Mouse (Mus musculus) midbrain, embryonic 14.5 days (tissue): ENCODE results near the gene 1700123O20Rik. TPM values are rescaled to one million over a fixed set of nuclear protein-coding genes. Genes with fewer than 3 reads are reported as not detected.

Experiments
- ATAC-seq: fragments of 200-750 bp; cut with Nextera tagmentation; 2 replicates; pipeline ENCODE4 v1.8.0; 2017; ENCODE audit warnings: moderate number of reproducible peaks, moderate library complexity; ENCODE audit not compliant: low FRiP score, low TSS enrichment
- DNase-seq: peaks from one replicate; pipeline ENCODE4 v3.0.0-alpha.2; 2015
- H3K27ac ChIP-seq: fragments of 300-500 bp; sonication (generic); replicated peaks from 2 replicates; pipeline ENCODE4 v1.5.1; 2014; ENCODE audit warnings: mild to moderate bottlenecking, low read depth, low read length, moderate library complexity
- H3K27me3 ChIP-seq: fragments of 300-500 bp; sonication (generic); 2 replicates; pipeline ENCODE4 v1.6.1; 2014; ENCODE audit warnings: low read length, control low read depth, mixed read lengths; ENCODE audit not compliant: control insufficient read depth, insufficient read depth
- H3K36me3 ChIP-seq: fragments of 300-500 bp; sonication (generic); 2 replicates; pipeline ENCODE4 v1.6.1; 2014; ENCODE audit warnings: low read length, control low read depth; ENCODE audit not compliant: control insufficient read depth, insufficient read depth
- H3K4me1 ChIP-seq: fragments of 300-500 bp; sonication (generic); 2 replicates; pipeline ENCODE4 v1.6.1; 2014; ENCODE audit warnings: mild to moderate bottlenecking, antibody characterized with exemption, low read length, control low read depth; ENCODE audit not compliant: control insufficient read depth, insufficient read depth
- H3K4me2 ChIP-seq: fragments of 300-500 bp; sonication (generic); 2 replicates; pipeline ENCODE4 v1.6.1; 2014; ENCODE audit warnings: mild to moderate bottlenecking, low read length, moderate library complexity
- H3K4me3 ChIP-seq: fragments of 300-500 bp; sonication (generic); replicated peaks from 2 replicates; pipeline ENCODE4 v1.5.1; 2014; ENCODE audit warnings: low read depth, low read length
- H3K9ac ChIP-seq: fragments of 300-500 bp; sonication (generic); replicated peaks from 2 replicates; pipeline ENCODE4 v1.6.1; 2014; ENCODE audit warnings: mild to moderate bottlenecking, low read length, moderate library complexity
- H3K9me3 ChIP-seq: fragments of 300-500 bp; sonication (generic); 2 replicates; pipeline ENCODE4 v1.6.1; 2016; ENCODE audit warnings: low read length, control low read depth, mixed read lengths; ENCODE audit not compliant: control insufficient read depth
- WGBS: fragments of 180-500 bp; shearing (Covaris S2); extraction: QIAGEN DNeasy Blood & Tissue Kit; methylation state at CpG from one replicate; pipeline ENCODE4 v1.1.7; 2014; 5-methylcytosine and 5-hydroxymethylcytosine counted together
- polyA plus RNA-seq: library from polyadenylated mRNA; unstranded; fragments of >200 nt; fragmentation: Nextera tagmentation; extraction: Ambion mirVana; gene quantifications from 2 replicates; pipeline ENCODE4 v1.2.1, GENCODE M21; 2014

Gene 1700123O20Rik
- polyA plus RNA-seq, 1 experiment from 2014 or later, result 74.0 TPM

DNA sequence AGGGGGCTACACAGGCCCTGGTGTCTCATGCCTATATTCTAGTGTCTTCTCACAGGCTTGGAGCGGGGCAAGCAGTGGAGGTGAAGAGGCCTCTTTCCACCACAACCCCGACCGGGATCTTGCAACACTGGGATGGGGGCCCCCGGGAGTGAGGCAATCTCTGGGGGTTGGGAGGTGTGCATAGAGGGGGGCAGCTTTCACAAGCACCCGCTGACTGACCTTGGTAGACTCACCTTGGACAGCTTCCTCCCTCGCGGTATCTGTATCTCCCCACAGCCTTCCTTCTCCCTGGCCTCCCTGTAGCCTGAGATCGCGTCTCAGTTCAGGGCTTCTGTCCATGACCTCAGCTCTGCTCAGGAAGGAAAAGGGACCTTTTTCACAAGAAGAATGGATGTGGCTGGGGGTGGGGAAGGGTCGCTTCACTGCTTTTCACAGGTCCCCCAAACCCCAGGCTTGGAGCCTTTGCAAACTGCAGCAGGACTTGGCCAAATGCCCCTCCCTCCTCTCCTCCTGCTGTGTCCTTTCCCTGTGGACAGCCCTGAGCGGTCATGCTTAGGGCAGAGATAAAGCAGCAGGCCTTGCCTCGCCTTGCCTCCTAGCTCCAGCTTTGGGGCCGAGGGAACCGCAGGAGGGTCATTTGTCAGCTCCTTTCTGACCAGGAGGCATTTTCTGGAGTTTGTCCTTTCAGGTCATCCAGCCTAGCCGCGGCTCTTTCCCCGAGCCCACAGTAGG lies 20.7 kb downstream of the 1700123O20Rik start:
- no peaks in the 10 kb centered on the region for H3K36me3 ChIP-seq
- ATAC-seq, result no peak
- no peak overlapping the region for H3K9ac ChIP-seq
- H3K4me1 ChIP-seq, result no peaks in the 10 kb centered on the region
- no peak overlapping the region for H3K4me3 ChIP-seq
- no peak for DNase-seq
- no peaks in the 10 kb centered on the region for H3K27me3 ChIP-seq
- no peak overlapping the region for H3K4me2 ChIP-seq
- no peaks in the 10 kb centered on the region for H3K9me3 ChIP-seq
- no peak overlapping the region for H3K27ac ChIP-seq
- WGBS, result 50% methylated on average over 17 of the region's 17 CpGs

DNA sequence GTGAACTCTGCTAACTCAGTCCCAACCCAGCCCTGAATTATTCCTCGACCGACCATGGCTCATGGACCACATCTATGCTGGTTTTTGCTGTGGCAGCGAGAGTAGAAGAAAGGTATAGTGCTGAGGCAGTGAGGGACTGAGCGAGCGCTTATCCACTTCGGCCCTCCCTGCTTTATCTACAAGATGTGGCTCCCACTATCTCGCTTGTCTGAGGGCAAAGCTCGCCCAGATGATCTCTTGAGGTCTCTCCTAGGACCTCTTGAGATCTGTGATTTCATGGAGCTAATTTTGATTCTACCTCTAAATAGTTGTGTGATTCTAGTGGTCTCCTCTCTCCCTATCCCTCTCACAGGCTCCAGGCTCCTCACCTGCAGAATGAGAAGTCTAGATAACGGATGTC lies 23.0 kb downstream of the 1700123O20Rik start:
- DNase-seq (no peak), ATAC-seq (no peak)
- Histone ChIP-seq H3K4me2 (no peak overlapping the region), H3K4me1 (no peaks in the 10 kb centered on the region), H3K27me3 (no peaks in the 10 kb centered on the region), H3K27ac (no peak overlapping the region), H3K9me3 (no peaks in the 10 kb centered on the region), H3K4me3 (no peak overlapping the region), H3K36me3 (no peaks in the 10 kb centered on the region), H3K9ac (no peak overlapping the region)
- 87% methylated on average over 9 of the region's 9 CpGs for WGBS

DNA sequence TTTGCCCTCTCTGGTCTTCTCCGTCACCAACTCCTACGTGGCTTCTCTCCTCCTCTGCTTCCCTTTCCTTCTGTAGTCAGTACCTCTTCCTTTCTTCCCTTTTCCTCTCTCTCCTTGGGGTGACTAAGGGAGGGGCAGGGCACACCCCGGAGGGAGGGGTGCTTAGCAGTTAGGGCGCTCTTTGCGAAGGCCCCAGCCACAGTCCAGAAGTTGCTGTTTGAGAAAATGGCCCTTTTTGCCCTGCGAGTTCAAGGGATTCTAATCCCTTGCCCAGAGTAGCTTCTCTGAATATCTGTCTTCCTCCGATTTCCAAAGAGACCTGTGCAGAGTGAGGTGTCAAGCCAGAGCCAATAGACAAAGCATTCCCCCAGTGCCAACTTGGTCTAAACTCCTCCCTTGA lies 26.1 kb downstream of the 1700123O20Rik start, which contains the start of gene Cebpe:
Cebpe (minus strand) TSS at position 101 of the 400 bp plus-strand sequence.
- no peaks in the 10 kb centered on the region for H3K36me3 ChIP-seq
- WGBS, result 90% methylated on average over 7 of the region's 7 CpGs
- no peak within 1 kb of the TSS for H3K27ac ChIP-seq
- DNase-seq (no peak), ATAC-seq (no peak)
- H3K4me1 ChIP-seq, result no peaks in the 10 kb centered on the region
- H3K4me3 ChIP-seq, result no peak within 1 kb of the TSS
- H3K9me3 ChIP-seq, result no peaks in the 10 kb centered on the region
- no peak within 1 kb of the TSS for H3K4me2 ChIP-seq
- H3K9ac ChIP-seq, result no peak within 1 kb of the TSS
- H3K27me3 ChIP-seq, result no peaks in the 10 kb centered on the region

DNA sequence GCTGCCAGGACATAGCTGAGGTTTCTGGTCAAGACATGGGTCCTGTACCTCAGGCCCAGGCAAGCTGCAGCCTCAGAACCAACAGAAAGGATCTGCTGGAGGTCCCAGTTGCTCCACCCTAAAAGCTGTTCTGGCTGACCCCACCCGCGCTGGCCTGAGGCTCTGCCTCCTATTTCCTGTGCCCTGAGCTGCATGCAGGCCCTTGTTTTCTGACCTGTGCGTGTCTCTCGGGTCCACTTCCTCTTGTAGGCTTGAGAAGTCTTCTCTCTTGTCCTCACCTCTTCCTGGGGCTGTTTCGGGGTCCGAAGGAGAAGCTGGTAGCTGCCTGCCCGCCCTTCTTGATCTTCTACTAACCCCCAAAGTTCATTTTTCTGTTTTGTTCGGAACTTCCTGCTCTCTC lies 26.8 kb downstream of the 1700123O20Rik start:
- no peak overlapping the region for H3K9ac ChIP-seq

DNA sequence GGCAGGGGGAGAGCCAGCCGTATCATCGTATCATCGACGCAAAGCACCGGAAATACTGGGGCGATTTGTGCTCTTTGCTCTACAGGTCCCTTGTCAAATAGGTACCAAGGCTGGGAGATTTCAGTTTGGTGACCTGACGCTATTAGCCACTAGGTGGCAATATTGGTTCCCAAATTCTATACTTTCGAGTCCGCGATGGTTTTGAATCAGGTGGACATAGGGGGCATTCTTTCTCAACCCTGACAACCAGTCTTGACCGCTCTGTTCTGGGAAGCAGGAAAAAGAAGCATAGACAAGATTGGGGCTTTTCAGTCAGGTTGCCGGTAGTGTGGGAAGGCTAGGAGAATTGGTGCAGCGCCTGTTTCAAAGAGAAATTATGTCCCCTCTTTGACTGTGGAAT lies 28.1 kb downstream of the 1700123O20Rik start:
- Histone ChIP-seq H3K9ac (peak overlapping the region; percentile 44), H3K4me2 (peak overlapping the region; percentile 70), H3K4me3 (peak overlapping the region; percentile 36), H3K36me3 (no peaks in the 10 kb centered on the region), H3K27me3 (no peaks in the 10 kb centered on the region), H3K4me1 (no peaks in the 10 kb centered on the region), H3K27ac (0 out of 2 replicates have a peak overlapping the region, but pooled peaks have one; percentile 15), H3K9me3 (no peaks in the 10 kb centered on the region)
- DNase-seq (peak; percentile 93), ATAC-seq (peak; percentile 47)
- under 1% methylated on average over 13 of the region's 13 CpGs for WGBS

More for the DNA sequence above, 26.8 kb downstream of the 1700123O20Rik start:
- H3K4me1 ChIP-seq, result no peaks in the 10 kb centered on the region
- no peaks in the 10 kb centered on the region for H3K36me3 ChIP-seq
- no peaks in the 10 kb centered on the region for H3K27me3 ChIP-seq
- no peak for DNase-seq
- 85% methylated on average over 8 of the region's 8 CpGs for WGBS
- no peak overlapping the region for H3K4me2 ChIP-seq
- no peak overlapping the region for H3K4me3 ChIP-seq
- H3K9me3 ChIP-seq, result no peaks in the 10 kb centered on the region
- ATAC-seq, result no peak
- H3K27ac ChIP-seq, result no peak overlapping the region

DNA sequence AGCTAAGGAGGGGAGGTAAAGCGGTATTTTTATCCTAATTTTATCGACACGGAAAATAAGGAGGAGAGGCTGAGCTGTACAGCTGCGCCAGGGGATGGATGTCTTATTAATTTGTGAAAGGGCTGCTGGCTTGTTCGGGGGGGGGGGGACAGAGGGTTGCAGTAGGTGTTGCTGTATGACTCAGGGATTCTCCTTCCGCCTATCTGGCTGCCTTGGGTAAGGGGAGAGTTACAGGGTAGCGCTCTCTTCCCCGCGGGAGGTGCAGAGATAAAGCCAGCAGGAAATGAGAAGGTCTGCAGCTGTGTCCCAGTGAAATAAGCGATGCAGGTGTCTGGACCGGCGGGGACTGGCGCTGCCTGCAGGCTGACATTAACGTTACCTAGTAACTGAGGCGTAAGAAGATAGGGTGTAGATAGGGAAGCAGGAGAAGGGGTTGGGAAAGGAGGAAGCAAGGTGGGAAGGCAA lies 28.6 kb downstream of the 1700123O20Rik start:
- peak overlapping the region; percentile 70 for H3K4me2 ChIP-seq
- no peaks in the 10 kb centered on the region for H3K36me3 ChIP-seq
- H3K4me1 ChIP-seq, result no peaks in the 10 kb centered on the region
- peak overlapping the region; percentile 15 for H3K27ac ChIP-seq
- no peaks in the 10 kb centered on the region for H3K9me3 ChIP-seq
- no peaks in the 10 kb centered on the region for H3K27me3 ChIP-seq
- peak; percentile 65 for DNase-seq
- ATAC-seq, result peak; percentile 50
- peak overlapping the region; percentile 44 for H3K9ac ChIP-seq
- H3K4me3 ChIP-seq, result peak overlapping the region; percentile 36
- 2% methylated on average over 15 of the region's 15 CpGs for WGBS

DNA sequence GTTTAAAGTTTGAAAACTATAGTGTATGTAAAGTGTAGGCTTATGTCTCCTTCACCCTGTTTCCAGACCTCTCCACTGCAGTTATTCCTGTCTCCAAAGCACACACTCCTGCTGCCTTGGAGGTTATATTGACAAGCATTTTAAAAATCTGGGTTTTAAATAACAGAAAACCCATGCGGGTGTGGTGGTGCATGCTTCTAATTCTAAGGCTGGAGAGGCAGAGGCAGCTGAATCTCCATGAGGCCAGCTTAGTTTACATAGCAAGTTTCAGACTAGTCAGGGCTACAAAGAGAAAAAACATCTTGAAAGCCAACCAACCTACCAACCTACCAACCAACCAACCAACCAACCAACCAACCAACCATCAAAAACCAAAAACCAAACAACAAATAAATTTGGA lies 29.4 kb downstream of the 1700123O20Rik start:
- ATAC-seq (no peak), DNase-seq (no peak)
- 88% methylated on average over 1 of the region's 1 CpGs for WGBS
- Histone ChIP-seq H3K9me3 (no peaks in the 10 kb centered on the region), H3K27ac (no peak overlapping the region), H3K9ac (peak overlapping the region; percentile 44; the same call in 1 of the 2 replicates), H3K4me1 (no peaks in the 10 kb centered on the region), H3K36me3 (no peaks in the 10 kb centered on the region), H3K4me2 (peak overlapping the region; percentile 70), H3K4me3 (peak overlapping the region; percentile 36; the same call in 1 of the 2 replicates), H3K27me3 (no peaks in the 10 kb centered on the region)

DNA sequence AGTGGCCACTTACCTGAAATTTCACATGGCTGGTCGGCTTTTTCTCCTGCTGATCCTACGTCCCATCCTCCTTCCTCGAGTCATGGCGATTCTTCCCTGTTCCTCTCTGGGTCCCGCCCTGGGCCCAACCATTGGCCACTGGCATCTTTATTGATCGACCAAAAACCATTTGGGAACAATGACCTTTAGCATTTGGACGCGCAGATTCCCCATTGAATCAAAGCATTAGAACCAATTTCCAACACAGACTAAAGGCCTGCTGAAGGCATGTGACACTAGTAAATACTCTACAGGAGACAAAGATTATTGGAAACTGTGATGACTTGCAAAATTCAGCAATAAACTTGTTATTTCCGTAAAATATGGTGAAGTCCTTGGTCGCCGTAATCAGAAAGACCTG lies 34.0 kb downstream of the 1700123O20Rik start:
- Histone ChIP-seq H3K9me3 (no peaks in the 10 kb centered on the region), H3K4me3 (no peak overlapping the region), H3K36me3 (no peaks in the 10 kb centered on the region), H3K27me3 (no peaks in the 10 kb centered on the region), H3K27ac (no peak overlapping the region), H3K4me2 (no peak overlapping the region), H3K4me1 (no peaks in the 10 kb centered on the region), H3K9ac (no peak overlapping the region)
- no peak for ATAC-seq
- WGBS, result 90% methylated on average over 11 of the region's 11 CpGs
- no peak for DNase-seq
